Mouse (Mus musculus): ENCODE results near the gene Znrf2. TPM values are rescaled to one million over a fixed set of nuclear protein-coding genes. Genes with fewer than 3 reads are reported as not detected.
"Not testable (repeated sequence)": the region's sequence is repeated elsewhere in the genome, so short reads cannot be mapped to it uniquely, and the experiment has no call there.

Znrf2 gene
- polyA plus RNA-seq, 2 experiments from 2014 or later = 19.6 to 27.1 TPM

- no peak for ATAC-seq
These were observed 35.1 kb downstream of the Znrf2 start for GRCm38 (mm10) chr6:54851778-54852177.

GRCm38 (mm10) chr6:54852669-54853068 lies 36.0 kb downstream of the Znrf2 start:
- ATAC-seq = no peak

- ATAC-seq = peak; percentile 34
These were observed 38.1 kb downstream of the Znrf2 start for GRCm38 (mm10) chr6:54854859-54855258.

- ATAC-seq = no peak
These were observed 39.3 kb downstream of the Znrf2 start for GRCm38 (mm10) chr6:54855801-54856583.

- ATAC-seq = not testable (repeated sequence)
These were observed 42.4 kb downstream of the Znrf2 start for GRCm38 (mm10) chr6:54859159-54859558.

- ATAC-seq = no peak
These were observed 43.5 kb downstream of the Znrf2 start for GRCm38 (mm10) chr6:54860180-54860579.

GRCm38 (mm10) chr6:54866731-54867410 lies 50.2 kb downstream of the Znrf2 start:
- peak; percentile 55 for ATAC-seq

GRCm38 (mm10) chr6:54867411-54867745 lies 50.7 kb downstream of the Znrf2 start:
- ATAC-seq = peak; percentile 87

GRCm38 (mm10) chr6:54873029-54873428 lies 56.3 kb downstream of the Znrf2 start:
- no peak for ATAC-seq

- no peak for ATAC-seq
These were observed 60.1 kb downstream of the Znrf2 start for GRCm38 (mm10) chr6:54876782-54877181.

GRCm38 (mm10) chr6:54877651-54878050 lies 60.9 kb downstream of the Znrf2 start:
- ATAC-seq = no peak

GRCm38 (mm10) chr6:54878546-54878945 lies 61.8 kb downstream of the Znrf2 start:
- ATAC-seq = no peak

GRCm38 (mm10) chr6:54880086-54880485 lies 63.4 kb downstream of the Znrf2 start:
- no peak for ATAC-seq

GRCm38 (mm10) chr6:54883424-54883823 lies 66.7 kb downstream of the Znrf2 start:
- ATAC-seq = no peak

- ATAC-seq = no peak
These were observed 69.5 kb downstream of the Znrf2 start for GRCm38 (mm10) chr6:54886195-54886594.

GRCm38 (mm10) chr6:54890221-54890620 lies 73.5 kb downstream of the Znrf2 start:
- ATAC-seq = no peak

- ATAC-seq = no peak
These were observed 74.7 kb downstream of the Znrf2 start for GRCm38 (mm10) chr6:54891384-54891783.

- ATAC-seq = no peak
These were observed 83.5 kb downstream of the Znrf2 start for GRCm38 (mm10) chr6:54900256-54900655.

GRCm38 (mm10) chr6:54902547-54902946 lies 85.8 kb downstream of the Znrf2 start:
- ATAC-seq = peak; percentile 89

GRCm38 (mm10) chr6:54906053-54907040 lies 89.6 kb downstream of the Znrf2 start:
- ATAC-seq = no peak

GRCm38 (mm10) chr6:54914977-54915376 lies 98.3 kb downstream of the Znrf2 start:
- ATAC-seq = no peak

- ATAC-seq = peak; percentile 8
These were observed 99.4 kb downstream of the Znrf2 start for GRCm38 (mm10) chr6:54916163-54916562.

GRCm38 (mm10) chr6:54916941-54917340 lies 100.2 kb downstream of the Znrf2 start:
- ATAC-seq = no peak

Data from activated CD4-positive, CD25-positive, alpha-beta regulatory T cell, adult 4 months (primary cell).